Mouse (Mus musculus) heart, adult 2 months (tissue): Measurements from ENCODE around the gene Agbl3.

Experiments used
- CTCF ChIP-seq: fragments of 200-600 bp; IDR thresholded peaks from 2 replicates; pipeline ENCODE4 v1.8.1; 2022; ENCODE audit warnings: antibody characterized with exemption, mild to moderate bottlenecking, moderate library complexity
- EP300 ChIP-seq: fragments of 200-500 bp; IDR thresholded peaks from 2 replicates; pipeline ENCODE4 v1.6.1; 2011; ENCODE audit warnings: low read depth, low read length, control low read depth; ENCODE audit not compliant: insufficient read depth
- POLR2A ChIP-seq: fragments of 200-500 bp; IDR thresholded peaks from 2 replicates; pipeline ENCODE4 v1.6.1; 2011; ENCODE audit warnings: mild to moderate bottlenecking, low read depth, low read length, control low read depth; ENCODE audit not compliant: insufficient read depth

- TF ChIP-seq CTCF (no peak), EP300 (no peak), POLR2A (no peak)
Measured at GRCm38 (mm10) chr6:34901911-34902444, 121.7 kb downstream of the Agbl3 start.
